Comparison of ENCODE assay signal across 23 mouse cellular contexts in genomic region chr2:126994384-126995166, GRCm38 (mm10). TPM values are rescaled to one million over a fixed set of nuclear protein-coding genes. Genes with fewer than 3 reads are reported as not detected.
DNase-seq lines count a peak whose midpoint lies in the region; ATAC-seq and TF ChIP-seq lines count a peak whose summit lies in the region.
"Had no signal": no experiment of that assay in that cellular context is flagged by ENCODE, and none has a peak within 500 bp of the region (broad histone marks: within the 10 kb centered on the region; RNA-seq: fewer than 3 reads in every experiment).

No protein-coding gene starts in this region.

- no peaks in the 10 kb centered on the region for H3K79me2 ChIP-seq in heart, adult 2 months (replicated peaks; ENCODE audit: control insufficient read depth, insufficient read depth, low read length)

- no peak overlapping the region for H3K4me2 ChIP-seq in kidney, postnatal 0 days (ENCODE audit: low read length)
- H3K4me2 ChIP-seq in limb, embryonic 14.5 days (replicated peaks; ENCODE audit: low read depth, low read length, severe bottlenecking), result no peak overlapping the region
- H3K4me2 ChIP-seq: embryonic facial prominence, embryonic 12.5 days; forebrain, embryonic 12.5 days; hindbrain, embryonic 14.5 days; liver, embryonic 11.5 days had no signal

- 0 out of 2 replicates have a peak, but pooled peaks have one; percentile 0 for TF ChIP-seq CTCF in kidney, postnatal 0 days (IDR thresholded peaks at IDR 0.05; ENCODE audit: low read depth)
- no peak for TF ChIP-seq CTCF in heart, adult 2 months (IDR thresholded peaks at IDR 0.05)

- TF ChIP-seq EP300 in heart, adult 2 months (IDR thresholded peaks at IDR 0.05; ENCODE audit: insufficient read depth, low read depth, low read length), result no peak

- H3K27ac ChIP-seq in kidney, postnatal 0 days, result no peak overlapping the region
- no peak overlapping the region for H3K27ac ChIP-seq in limb, embryonic 14.5 days (replicated peaks; ENCODE audit: low read depth, low read length)
- H3K27ac ChIP-seq in heart, adult 2 months, result no peak overlapping the region
- H3K27ac ChIP-seq: embryonic facial prominence, embryonic 12.5 days; forebrain, embryonic 12.5 days; hindbrain, embryonic 14.5 days; left cerebral cortex, adult 2 months had no signal

- no peak overlapping the region for H3K9ac ChIP-seq in kidney, postnatal 0 days (ENCODE audit: low read depth, low read length)
- H3K9ac ChIP-seq in limb, embryonic 14.5 days (ENCODE audit: low read depth, low read length, severe bottlenecking), result no peak overlapping the region
- H3K9ac ChIP-seq in heart, adult 2 months (ENCODE audit: low read depth, low read length), result no peak overlapping the region
- H3K9ac ChIP-seq: embryonic facial prominence, embryonic 12.5 days; forebrain, embryonic 12.5 days; hindbrain, embryonic 14.5 days; liver, postnatal 0 days had no signal

- peak; percentile 15 for DNase-seq in gastrocnemius, postnatal 25 days
- DNase-seq in gastrocnemius, postnatal 14 days, result no peak
- peak; percentile 33 for DNase-seq in forelimb bud, embryonic 11.5 days (ENCODE audit: low read depth, low spot score)
- peak; percentile 72 for DNase-seq in kidney, postnatal 0 days (ENCODE audit: low spot score)
- DNase-seq in limb, embryonic 14.5 days (ENCODE audit: low spot score), result peak; percentile 22
- DNase-seq in heart, adult 2 months, result no peak
- DNase-seq in ovary, adult 18-20 months (ENCODE audit: low spot score), result no peak
- DNase-seq: cerebellum, adult 11 months; cerebellum, postnatal 10 days; heart, postnatal 36 days; liver, postnatal 0 days; lung, postnatal 14 days; midbrain, embryonic 14.5 days; right cerebral cortex, postnatal 14 days; spleen, adult 18-20 months had no signal

- H3K4me3 ChIP-seq in kidney, postnatal 0 days (replicated peaks; ENCODE audit: low read depth, low read length), result no peak overlapping the region
- no peak overlapping the region for H3K4me3 ChIP-seq in limb, embryonic 14.5 days (replicated peaks; ENCODE audit: low read length)
- H3K4me3 ChIP-seq in heart, adult 2 months, result no peak overlapping the region
- H3K4me3 ChIP-seq: embryonic facial prominence, embryonic 12.5 days; forebrain, embryonic 12.5 days; left cerebral cortex, adult 2 months had no signal

- intact Hi-C loops in gastrocnemius, postnatal 14 days (cut with DNase I; ENCODE audit: low total_unique reads), result loop anchor here (5.0 kb wide), 2 partner anchors 47 to 62 kb away; partner anchors contain the start of gene Sppl2a
- intact Hi-C loops in heart, adult 2 months (cut with DNase I), result loop anchor here (5.0 kb wide), 1 partner anchor 162 kb away; no protein-coding TSS in a partner anchor

- H3K36me3 ChIP-seq in kidney, postnatal 0 days (ENCODE audit: insufficient read depth, low read length), result no peaks in the 10 kb centered on the region
- no peaks in the 10 kb centered on the region for H3K36me3 ChIP-seq in limb, embryonic 14.5 days (ENCODE audit: control insufficient read depth, insufficient read depth, low read length)
- no peaks in the 10 kb centered on the region for H3K36me3 ChIP-seq in heart, adult 2 months (ENCODE audit: control insufficient read depth, insufficient read depth, low read length)
- H3K36me3 ChIP-seq: embryonic facial prominence, embryonic 12.5 days; forebrain, embryonic 12.5 days had no signal

- no peaks in the 10 kb centered on the region for H3K9me3 ChIP-seq in kidney, postnatal 0 days (replicated peaks; ENCODE audit: low read length)
- no peaks in the 10 kb centered on the region for H3K9me3 ChIP-seq in limb, embryonic 14.5 days (ENCODE audit: control insufficient read depth, low read length)
- H3K9me3 ChIP-seq: embryonic facial prominence, embryonic 12.5 days; forebrain, embryonic 12.5 days had no signal

- TF ChIP-seq POLR2A in limb, embryonic 14.5 days (IDR thresholded peaks at IDR 0.05; ENCODE audit: borderline replicate concordance, extremely low read depth, insufficient read depth, insufficient read length), result no peak
- TF ChIP-seq POLR2A in heart, adult 2 months (IDR thresholded peaks at IDR 0.05; ENCODE audit: insufficient read depth, low read depth, low read length), result no peak

- no peaks in the 10 kb centered on the region for H3K4me1 ChIP-seq in kidney, postnatal 0 days (replicated peaks; ENCODE audit: insufficient read depth, low read length)
- peaks cover 17% of the 10 kb centered on the region for H3K4me1 ChIP-seq in limb, embryonic 14.5 days (ENCODE audit: control insufficient read depth, insufficient read depth, low read length)
- H3K4me1 ChIP-seq in heart, adult 2 months (ENCODE audit: control insufficient read depth, insufficient read depth, low read length), result peaks cover 1% of the 10 kb centered on the region; the same call in 1 of the 2 replicates
- H3K4me1 ChIP-seq: embryonic facial prominence, embryonic 12.5 days; forebrain, embryonic 12.5 days had no signal

- no peaks in the 10 kb centered on the region for H3K27me3 ChIP-seq in kidney, postnatal 0 days (ENCODE audit: insufficient read depth, low read length)
- no peaks in the 10 kb centered on the region for H3K27me3 ChIP-seq in limb, embryonic 14.5 days (ENCODE audit: control insufficient read depth, insufficient read depth, low read length)
- H3K27me3 ChIP-seq in heart, adult 2 months (ENCODE audit: control insufficient read depth, insufficient read depth, low read length), result no peaks in the 10 kb centered on the region
- H3K27me3 ChIP-seq: embryonic facial prominence, embryonic 12.5 days; forebrain, embryonic 12.5 days; Patski had no signal

- WGBS in kidney, postnatal 0 days, result 26% methylated on average over 6 of the region's 6 CpGs
- WGBS in limb, embryonic 14.5 days, result 20% methylated on average over 6 of the region's 6 CpGs
- 82% methylated on average over 6 of the region's 6 CpGs for WGBS in heart, adult 2 months

- peak; percentile 43; the same call in 1 of the 2 replicates for ATAC-seq in kidney, postnatal 0 days (replicated peaks; ENCODE audit: low FRiP score, low read depth)
- ATAC-seq in limb, embryonic 14.5 days (ENCODE audit: low FRiP score, low read depth), result no peak
- ATAC-seq: CD4-positive, CD25-positive, alpha-beta regulatory T cell, adult 4 months; inflammation-experienced regulatory T-cells, adult 6 months; liver, postnatal 0 days; Patski had no signal

RNA-seq across cellular contexts. Expression of gene Ap4e1, which starts 13.9 kb away (rescaled TPM):
- 1 to 10 TPM; 7.4 to 7.6 TPM for total RNA-seq in gastrocnemius, postnatal 25 days (2021)
- total RNA-seq in gastrocnemius, postnatal 14 days (2021), result 1 to 10 TPM; 6.6 to 7.4 TPM
- polyA plus RNA-seq in kidney, postnatal 0 days (2015; fragmentation: Nextera tagmentation; extraction: Ambion mirVana), result 4.2 and 4.8 TPM in 2 replicates
- 10.6 and 12.1 TPM in 2 replicates for polyA plus RNA-seq in limb, embryonic 14.5 days (2012; rRNA removed)
- 8.9 and 9.5 TPM in 2 replicates for polyA plus RNA-seq in limb, embryonic 14.5 days (2014; fragmentation: Nextera tagmentation; extraction: Ambion mirVana)
- total RNA-seq in heart, adult 2 months (2021), result 1 to 10 TPM; 5.6 to 6.2 TPM
- 1.9 and 3.6 TPM in 2 replicates for polyA plus RNA-seq in heart, adult 2 months (2012; rRNA removed)

Comparison
In these comparisons a context has a peak if more than half of its experiments do, and no peak if none do; other contexts are left out.
1. DNase-seq: peak in gastrocnemius, postnatal 25 days (single experiment), forelimb bud, embryonic 11.5 days (single experiment), kidney, postnatal 0 days (single experiment) and limb, embryonic 14.5 days (single experiment); none in gastrocnemius, postnatal 14 days (single experiment), heart, adult 2 months (0 of 2) and ovary, adult 18-20 months (single experiment).